In the genomic region with DNA sequence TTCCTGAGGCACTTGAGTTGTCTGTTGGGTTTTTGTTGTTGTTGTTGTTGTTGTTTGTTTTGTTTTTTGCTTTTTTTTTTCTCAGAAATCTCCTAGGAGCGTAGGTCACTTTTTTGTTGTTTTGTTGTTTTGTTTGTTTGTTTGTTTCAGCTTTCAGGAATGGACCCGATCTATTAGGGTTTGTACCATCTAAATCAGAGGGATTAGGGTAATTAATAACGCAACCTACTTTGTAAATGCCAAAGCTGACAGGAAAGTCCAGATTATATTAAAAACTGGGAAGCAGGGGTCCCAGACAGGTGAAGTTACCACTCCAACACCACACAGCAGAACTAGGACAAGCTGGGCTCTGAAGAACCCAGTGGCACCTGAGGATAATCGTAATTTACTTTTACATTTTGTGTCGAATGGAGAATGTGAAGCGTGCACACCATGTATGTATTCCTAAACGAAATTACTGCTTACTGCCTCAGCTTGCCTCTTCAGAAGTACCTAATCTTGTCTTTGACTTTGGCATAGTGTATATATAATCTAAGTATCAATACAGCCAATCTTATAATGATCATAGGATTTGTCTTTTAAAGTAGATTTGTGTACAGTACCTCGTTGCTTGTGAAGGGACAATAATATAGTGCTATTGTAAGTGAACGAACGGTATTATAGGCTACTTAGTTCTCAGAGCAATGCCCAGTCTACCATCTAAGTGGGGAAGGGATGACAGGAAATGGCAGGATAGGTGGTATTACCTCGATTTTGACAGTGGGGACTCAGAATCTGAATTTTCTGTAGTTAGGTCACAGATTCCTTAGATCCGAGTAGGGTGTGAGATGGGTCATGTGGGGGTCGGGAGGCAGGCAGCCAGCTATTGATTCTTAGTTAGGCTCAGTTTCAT, we compare ENCODE assay signal across 9 mouse cellular contexts. TPM values are rescaled to one million over a fixed set of nuclear protein-coding genes. Genes with fewer than 3 reads are reported as not detected.
DNase-seq lines count a peak whose midpoint lies in the region; ATAC-seq and TF ChIP-seq lines count a peak whose summit lies in the region.
"Had no signal": no experiment of that assay in that cellular context is flagged by ENCODE, and none has a peak within 500 bp of the region (broad histone marks: within the 10 kb centered on the region; RNA-seq: fewer than 3 reads in every experiment).

No protein-coding gene starts in this region.

- no peak for TF ChIP-seq CTCF in CH12.LX (conservative IDR thresholded peaks at IDR 0.05 in 1 of 2, IDR thresholded peaks at IDR 0.05 in 1 of 2; ENCODE audit: low read depth in 2 of 2, low read length in 2 of 2)

- H3K4me3 ChIP-seq in heart, embryonic 14.5 days (ENCODE audit: control insufficient read depth in 1 of 2, insufficient read depth in 1 of 2, low read depth in 1 of 2, low read length in 2 of 2) = peak overlapping the region in 1 of 2 experiments; percentile 74; a peak in 3 of 4 replicates
- H3K4me3 ChIP-seq in CH12.LX (replicated peaks in 1 of 3; ENCODE audit: low read depth in 2 of 3, low read length in 2 of 3, poor library complexity in 1 of 3) = peak overlapping the region; percentile 82 to 91 (median 82)
- peak overlapping the region; percentile 78 for H3K4me3 ChIP-seq in hindbrain, embryonic 10.5 days
- H3K4me3 ChIP-seq in midbrain, embryonic 10.5 days = peak overlapping the region; percentile 82

- 0 out of 4 replicates have a peak, but pooled peaks cover 0 to 2% of the 10 kb centered on the region in 2 experiments for H3K4me1 ChIP-seq in heart, embryonic 14.5 days (ENCODE audit: control insufficient read depth in 2 of 2, insufficient read depth in 2 of 2, low read length in 2 of 2)
- peaks cover 5 to 17% of the 10 kb centered on the region in 2 experiments for H3K4me1 ChIP-seq in CH12.LX (ENCODE audit: control insufficient read depth in 1 of 2, insufficient read depth in 2 of 2)
- H3K4me1 ChIP-seq in hindbrain, embryonic 10.5 days (replicated peaks) = peaks cover 14% of the 10 kb centered on the region
- H3K4me1 ChIP-seq in midbrain, embryonic 10.5 days = peaks cover 21% of the 10 kb centered on the region

- no peak for TF ChIP-seq POLR2A in CH12.LX (IDR thresholded peaks at IDR 0.05; ENCODE audit: low read depth, low read length)

- no peak for DNase-seq in heart, adult 18-20 months
- no peak for DNase-seq in CH12.LX (ENCODE audit: extremely low read depth)
- no peak for DNase-seq in hindbrain, embryonic 10.5 days (ENCODE audit: low spot score)
- no peak for DNase-seq in midbrain, embryonic 10.5 days (ENCODE audit: low spot score)
- no peak for DNase-seq in cerebellum, postnatal 4 days (ENCODE audit: low spot score in 2 of 2)
- DNase-seq in thymus, adult 18-20 months = no peak
- no peak for DNase-seq in yolk sac, embryonic 10.5 days (ENCODE audit: low spot score)

- no peak overlapping the region for H3K27ac ChIP-seq in heart, embryonic 14.5 days (replicated peaks in 1 of 2; ENCODE audit: control insufficient read depth in 1 of 2, insufficient read depth in 1 of 2, low read depth in 2 of 2, low read length in 2 of 2)
- peak overlapping the region; percentile 79 for H3K27ac ChIP-seq in CH12.LX (ENCODE audit: insufficient read depth, low read depth)
- H3K27ac ChIP-seq in hindbrain, embryonic 10.5 days = no peak overlapping the region
- no peak overlapping the region for H3K27ac ChIP-seq in midbrain, embryonic 10.5 days (replicated peaks)

- dilution Hi-C loops in CH12.LX (cut with MboI; ENCODE audit: extremely low pct_ligation_motif_present, extremely low pct_unique_long_range_greater_than_20kb, low sequenced_read_pairs) = no loop called here

- in situ Hi-C loops in CH12.LX (cut with MboI; ENCODE audit: low pct_ligation_motif_present, low pct_unique_long_range_greater_than_20kb, low sequenced_read_pairs) = no loop called here

- H3K79me2 ChIP-seq in CH12.LX (replicated peaks; ENCODE audit: control insufficient read depth, extremely low read depth, insufficient read depth, poor library complexity, severe bottlenecking) = peaks cover 73% of the 10 kb centered on the region

- 69% methylated on average over 13 of the region's 13 CpGs for WGBS in heart, embryonic 14.5 days
- 70% methylated on average over 13 of the region's 13 CpGs for WGBS in hindbrain, embryonic 10.5 days
- WGBS in midbrain, embryonic 10.5 days = 73% methylated on average over 13 of the region's 13 CpGs

- peak overlapping the region; percentile 98 for H3K4me2 ChIP-seq in heart, embryonic 14.5 days (ENCODE audit: low read length)
- H3K4me2 ChIP-seq in CH12.LX (ENCODE audit: insufficient read depth, low read depth, poor library complexity, severe bottlenecking) = peak overlapping the region; percentile 35

- H3K36me3 ChIP-seq in heart, embryonic 14.5 days (ENCODE audit: control insufficient read depth, insufficient read depth, low read length) = no peaks in the 10 kb centered on the region
- H3K36me3 ChIP-seq in CH12.LX (replicated peaks in 1 of 2; ENCODE audit: control insufficient read depth in 1 of 2, insufficient read depth in 1 of 2, low read length in 1 of 2) = peaks cover 29 to 43% of the 10 kb centered on the region in 2 experiments
- no peaks in the 10 kb centered on the region for H3K36me3 ChIP-seq in hindbrain, embryonic 10.5 days
- H3K36me3 ChIP-seq in midbrain, embryonic 10.5 days = no peaks in the 10 kb centered on the region
- H3K36me3 ChIP-seq: G1E had no signal

- H3K9me3 ChIP-seq in heart, embryonic 14.5 days (ENCODE audit: control insufficient read depth, low read length) = no peaks in the 10 kb centered on the region
- no peaks in the 10 kb centered on the region for H3K9me3 ChIP-seq in CH12.LX (replicated peaks; ENCODE audit: low read length)
- no peaks in the 10 kb centered on the region for H3K9me3 ChIP-seq in hindbrain, embryonic 10.5 days
- H3K9me3 ChIP-seq in midbrain, embryonic 10.5 days (replicated peaks) = no peaks in the 10 kb centered on the region

- TF ChIP-seq RAD21 in CH12.LX (IDR thresholded peaks at IDR 0.05; ENCODE audit: low read depth, low read length) = no peak

- ATAC-seq in heart, embryonic 14.5 days (ENCODE audit: insufficient number of reproducible peaks, insufficient read depth, low FRiP score, low read depth) = no peak

- peaks cover 9% of the 10 kb centered on the region for H3K27me3 ChIP-seq in heart, embryonic 14.5 days (ENCODE audit: control insufficient read depth, insufficient read depth, low read length)
- no peaks in the 10 kb centered on the region for H3K27me3 ChIP-seq in CH12.LX (replicated peaks)
- H3K27me3 ChIP-seq in hindbrain, embryonic 10.5 days (ENCODE audit: insufficient read depth, poor library complexity, severe bottlenecking) = peaks cover 38% of the 10 kb centered on the region
- H3K27me3 ChIP-seq in midbrain, embryonic 10.5 days (ENCODE audit: low read depth, poor library complexity, severe bottlenecking) = peaks cover 37% of the 10 kb centered on the region

- peak overlapping the region; percentile 77 for H3K9ac ChIP-seq in heart, embryonic 14.5 days (ENCODE audit: low read length)
- H3K9ac ChIP-seq in CH12.LX (ENCODE audit: insufficient read depth, low read depth) = peak overlapping the region; percentile 99

- TF ChIP-seq EP300 in CH12.LX (IDR thresholded peaks at IDR 0.05; ENCODE audit: low read length) = no peak

TF ChIP-seq in CH12.LX, 34 proteins besides CTCF, POLR2A, EP300 and RAD21:
- no peak for TF ChIP-seq UBTF (IDR thresholded peaks at IDR 0.05; ENCODE audit: low read depth, low read length)
- TF ChIP-seq CHD2 (IDR thresholded peaks at IDR 0.05; ENCODE audit: low read length) = no peak
- peak; percentile 27; the same call in 1 of the 2 replicates for TF ChIP-seq TBP (conservative IDR thresholded peaks at IDR 0.05; ENCODE audit: low read depth, low read length)
- peak; percentile 85 for TF ChIP-seq POLR2AphosphoS2 (IDR thresholded peaks at IDR 0.05; ENCODE audit: low read depth, low read length)
- TF ChIP-seq MYC (IDR thresholded peaks at IDR 0.05; ENCODE audit: low read depth, low read length) = 0 out of 2 replicates have a peak, but pooled peaks have one; percentile 12
- TF ChIP-seq E2F4 (IDR thresholded peaks at IDR 0.05; ENCODE audit: insufficient replicate concordance, low read depth, low read length) = no peak
- peak; percentile 98 for TF ChIP-seq CHD1 (IDR thresholded peaks at IDR 0.05; ENCODE audit: low read depth, low read length)
- TF ChIP-seq SIN3A (IDR thresholded peaks at IDR 0.05; ENCODE audit: low read length) = no peak
- TF ChIP-seq HCFC1 (IDR thresholded peaks at IDR 0.05; ENCODE audit: low read depth, low read length) = no peak
- no peak for TF ChIP-seq KAT2A (IDR thresholded peaks at IDR 0.05; ENCODE audit: insufficient replicate concordance, low read length)
- no peak for TF ChIP-seq ELF1 (IDR thresholded peaks at IDR 0.05; ENCODE audit: low read depth, low read length)

RNA-seq across cellular contexts. Expression of gene Mrpl39, which starts 31.5 kb away (rescaled TPM):
- polyA plus RNA-seq in heart, embryonic 14.5 days (2014; fragmentation: Nextera tagmentation; extraction: Ambion mirVana) = 52.3 and 54.5 TPM in 2 replicates
- 10 to 100 TPM; 40.3 to 42.9 TPM for total RNA-seq in heart, adult 18-20 months (2021)
- 123 and 128 TPM in 2 replicates for total RNA-seq in CH12.LX (2012; rRNA removed)
- total RNA-seq in CH12.LX (2014; rRNA removed) = 110 and 112 TPM in 2 replicates
- 97.4 and 102 TPM in 2 replicates for polyA plus RNA-seq in CH12.LX (2012; ENCODE audit: insufficient read length, low read depth)
- 50.3 and 54.4 TPM in 2 replicates for polyA plus RNA-seq in hindbrain, embryonic 10.5 days (2016; fragmentation: Nextera tagmentation; extraction: Ambion mirVana)
- 58.6 and 62.4 TPM in 2 replicates for polyA plus RNA-seq in midbrain, embryonic 10.5 days (2016; fragmentation: Nextera tagmentation; extraction: Ambion mirVana)
